Mouse (Mus musculus): Measurements from ENCODE around the gene Wnt5b. TPM values are rescaled to one million over a fixed set of nuclear protein-coding genes. Genes with fewer than 3 reads are reported as not detected.
A peak's percentile ranks its signal among the peaks of the same experiment; 100 is the strongest.

Wnt5b gene
- total RNA-seq, 2 experiments from 2014 or later = 2.0 TPM

- no peak for DNase-seq (ENCODE audit: low spot score in 2 of 2)
- TF ChIP-seq CTCF (conservative IDR thresholded peaks at IDR 0.05) = no peak
- H3K27ac ChIP-seq = no peak overlapping the region
- no peak overlapping the region for H3K4me3 ChIP-seq
Measured at GRCm38 (mm10) chr6:119431751-119432324, 112.3 kb downstream of the Wnt5b start.

- TF ChIP-seq CTCF (conservative IDR thresholded peaks at IDR 0.05) = peak; percentile 92
- DNase-seq (ENCODE audit: low spot score in 2 of 2) = peak; percentile 33 to 54
- Histone ChIP-seq H3K27ac (no peak overlapping the region), H3K4me3 (no peak overlapping the region)
Measured at GRCm38 (mm10) chr6:119430508-119430907, 113.6 kb downstream of the Wnt5b start.

GRCm38 (mm10) chr6:119429311-119429710, 114.8 kb downstream of the Wnt5b start:
- no peak overlapping the region for H3K27ac ChIP-seq
- no peak for DNase-seq (ENCODE audit: low spot score in 2 of 2)
- H3K4me3 ChIP-seq = no peak overlapping the region
- TF ChIP-seq CTCF (conservative IDR thresholded peaks at IDR 0.05) = no peak

- TF ChIP-seq CTCF (conservative IDR thresholded peaks at IDR 0.05) = peak; percentile 67
- no peak overlapping the region for H3K27ac ChIP-seq
- DNase-seq (ENCODE audit: low spot score in 2 of 2) = no peak
- H3K4me3 ChIP-seq = no peak overlapping the region
Measured at GRCm38 (mm10) chr6:119428611-119429010, 115.5 kb downstream of the Wnt5b start.

GRCm38 (mm10) chr6:119421001-119421400, 123.1 kb downstream of the Wnt5b start:
- DNase-seq (ENCODE audit: low spot score in 2 of 2) = no peak
- no peak for TF ChIP-seq CTCF (conservative IDR thresholded peaks at IDR 0.05)
- no peak overlapping the region for H3K27ac ChIP-seq
- H3K4me3 ChIP-seq = no peak overlapping the region

GRCm38 (mm10) chr6:119420357-119420756, 123.8 kb downstream of the Wnt5b start:
- peak overlapping the region; percentile 90; the same call in 1 of the 2 replicates for H3K27ac ChIP-seq
- DNase-seq (ENCODE audit: low spot score in 2 of 2) = no peak
- H3K4me3 ChIP-seq = no peak overlapping the region
- no peak for TF ChIP-seq CTCF (conservative IDR thresholded peaks at IDR 0.05)

GRCm38 (mm10) chr6:119419412-119419811, 124.7 kb downstream of the Wnt5b start:
- no peak for TF ChIP-seq CTCF (conservative IDR thresholded peaks at IDR 0.05)
- H3K4me3 ChIP-seq = no peak overlapping the region
- DNase-seq (ENCODE audit: low spot score in 2 of 2) = no peak
- peak overlapping the region; percentile 90 for H3K27ac ChIP-seq

GRCm38 (mm10) chr6:119418392-119419251, 125.5 kb downstream of the Wnt5b start:
- peak overlapping the region; percentile 90 for H3K27ac ChIP-seq

GRCm38 (mm10) chr6:119417821-119418220, 126.3 kb downstream of the Wnt5b start:
- no peak for TF ChIP-seq CTCF (conservative IDR thresholded peaks at IDR 0.05)
- H3K27ac ChIP-seq = peak overlapping the region; percentile 90
- DNase-seq (ENCODE audit: low spot score in 2 of 2) = no peak
- H3K4me3 ChIP-seq = no peak overlapping the region

More at GRCm38 (mm10) chr6:119418392-119419251, 125.5 kb downstream of the Wnt5b start:
- peak; percentile 28; the same call in 1 of the 2 replicates for TF ChIP-seq CTCF (conservative IDR thresholded peaks at IDR 0.05)
- peak; percentile 18 to 43 for DNase-seq (ENCODE audit: low spot score in 2 of 2)
- H3K4me3 ChIP-seq = no peak overlapping the region

GRCm38 (mm10) chr6:119417354-119417753, 126.8 kb downstream of the Wnt5b start, which contains the start of gene Adipor2:
TSS of gene Adipor2 (minus strand) at chr6:119417704.
- DNase-seq (ENCODE audit: low spot score in 2 of 2) = no peak
- Histone ChIP-seq H3K27ac (peak within 1 kb of the TSS; percentile 90), H3K4me3 (peak within 1 kb of the TSS; percentile 42)
- TF ChIP-seq CTCF (conservative IDR thresholded peaks at IDR 0.05) = no peak

- TF ChIP-seq CTCF (conservative IDR thresholded peaks at IDR 0.05) = no peak
- peak overlapping the region; percentile 77 for H3K27ac ChIP-seq
- DNase-seq (ENCODE audit: low spot score in 2 of 2) = no peak
- peak overlapping the region; percentile 42 for H3K4me3 ChIP-seq
Measured at GRCm38 (mm10) chr6:119416643-119417042, 127.5 kb downstream of the Wnt5b start.

- Histone ChIP-seq H3K4me3 (no peak overlapping the region), H3K27ac (no peak overlapping the region)
- no peak for TF ChIP-seq CTCF (conservative IDR thresholded peaks at IDR 0.05)
- no peak for DNase-seq (ENCODE audit: low spot score in 2 of 2)
Measured at GRCm38 (mm10) chr6:119414262-119415043, 129.7 kb downstream of the Wnt5b start.

GRCm38 (mm10) chr6:119412588-119412987, 131.6 kb downstream of the Wnt5b start:
- TF ChIP-seq CTCF (conservative IDR thresholded peaks at IDR 0.05) = no peak
- Histone ChIP-seq H3K27ac (no peak overlapping the region), H3K4me3 (no peak overlapping the region)
- DNase-seq (ENCODE audit: low spot score in 2 of 2) = no peak
